Mouse (Mus musculus): ENCODE measurements around the gene A730071L15Rik.

The A730071L15Rik gene

DNA sequence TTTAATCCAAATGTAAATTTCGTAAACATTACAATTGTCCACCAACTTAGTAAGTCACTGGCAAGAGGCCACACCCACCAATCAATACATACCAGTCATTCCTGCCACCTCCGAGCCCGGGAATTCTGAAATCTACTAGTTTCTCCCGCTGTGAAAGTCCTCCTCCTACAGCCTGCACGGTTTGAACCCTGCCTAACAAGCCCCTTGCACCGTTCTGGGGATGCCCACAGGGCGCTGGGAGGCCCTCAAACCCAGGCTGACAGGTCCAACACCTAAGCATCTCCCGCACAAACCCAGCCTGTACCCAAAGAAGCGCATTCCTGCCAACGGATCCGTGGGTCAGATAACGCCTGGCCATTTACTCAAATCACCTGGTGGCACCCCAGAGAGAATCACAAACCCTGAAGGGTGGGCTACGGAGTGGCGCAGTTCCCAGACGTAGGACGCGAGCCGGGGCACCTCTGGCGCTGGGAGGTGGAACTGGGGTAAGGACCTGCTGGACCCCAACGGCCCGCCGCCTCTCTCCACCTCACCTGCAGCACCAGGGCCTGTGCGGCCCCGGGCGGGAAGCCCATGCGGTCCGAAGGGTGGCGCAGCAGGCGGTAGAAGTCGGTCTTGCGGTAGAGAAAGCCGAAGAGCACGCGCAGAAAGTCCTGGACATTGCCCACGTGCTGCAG lies at the start of gene A730071L15Rik:
A730071L15Rik (plus strand) TSS at position 620 of the 677 bp plus-strand sequence.
- TF ChIP-seq GATA4 (IDR thresholded peaks at IDR 0.05; ENCODE audit: insufficient replicate concordance, low read length): no peak

DNA sequence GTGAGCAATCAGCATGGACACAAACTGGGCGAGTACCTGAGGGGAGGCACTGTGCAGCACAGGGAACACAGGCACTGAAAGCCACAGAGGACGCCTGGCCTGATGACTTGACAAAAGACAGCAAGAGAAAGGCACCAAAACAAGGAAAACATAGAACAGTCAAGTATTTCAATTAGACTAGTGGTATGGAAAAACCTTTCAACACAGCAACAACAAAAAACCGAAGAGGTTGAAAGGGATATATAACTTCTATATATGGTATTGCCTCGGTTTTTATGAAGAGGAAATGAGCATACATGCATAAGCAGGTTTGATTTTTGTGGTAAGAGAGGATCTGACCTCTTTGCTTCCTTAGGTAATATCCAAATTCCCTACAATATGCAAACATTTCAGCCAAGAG lies 47.0 kb upstream of the A730071L15Rik start:
- TF ChIP-seq GATA4 (IDR thresholded peaks at IDR 0.05; ENCODE audit: insufficient replicate concordance, low read length): no peak

DNA sequence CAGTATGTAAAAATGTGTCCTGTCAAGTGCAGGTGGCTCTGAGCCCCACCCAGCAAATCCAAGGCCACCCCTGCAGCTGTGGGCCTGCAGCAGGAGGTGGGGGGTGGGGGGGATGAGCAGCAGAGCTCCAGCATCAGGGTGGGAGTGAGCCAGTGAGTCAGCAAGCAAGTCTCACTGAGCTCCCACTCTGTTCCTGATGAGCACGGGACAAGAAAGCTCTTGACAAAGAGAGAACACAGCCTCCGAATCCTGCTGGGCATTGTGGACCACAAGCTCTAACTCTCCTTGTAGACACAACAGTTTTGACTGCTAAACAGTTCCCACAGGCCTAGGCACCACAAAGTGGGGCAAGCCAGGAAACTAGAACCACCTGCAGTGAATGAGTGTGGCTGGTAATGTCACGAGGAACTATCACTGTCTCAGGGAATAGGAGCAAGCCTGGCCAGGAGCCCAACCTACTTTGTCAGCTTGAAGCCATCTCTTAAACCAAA lies 45.6 kb upstream of the A730071L15Rik start:
- no peak for TF ChIP-seq GATA4 (IDR thresholded peaks at IDR 0.05; ENCODE audit: insufficient replicate concordance, low read length)

DNA sequence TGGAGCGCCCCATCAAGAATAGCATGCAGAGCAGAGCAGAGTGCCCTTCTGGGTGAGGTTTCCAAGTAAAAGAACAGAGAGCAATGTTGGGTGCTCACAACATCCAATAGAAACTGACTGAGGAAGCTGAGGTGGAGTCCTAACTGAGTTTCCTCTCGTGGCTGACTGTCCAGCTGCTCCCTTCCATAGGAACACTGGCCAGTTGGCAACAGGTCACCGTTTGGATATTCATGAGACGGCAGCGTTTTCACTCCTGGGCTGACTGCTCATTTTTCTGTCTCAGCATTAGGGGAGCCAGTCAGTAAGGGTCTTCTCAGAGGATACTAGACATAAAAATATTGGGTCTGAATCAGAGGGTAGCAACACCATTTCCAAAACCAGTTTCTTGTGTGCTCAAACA lies 43.2 kb upstream of the A730071L15Rik start:
- no peak for TF ChIP-seq GATA4 (IDR thresholded peaks at IDR 0.05; ENCODE audit: insufficient replicate concordance, low read length)

DNA sequence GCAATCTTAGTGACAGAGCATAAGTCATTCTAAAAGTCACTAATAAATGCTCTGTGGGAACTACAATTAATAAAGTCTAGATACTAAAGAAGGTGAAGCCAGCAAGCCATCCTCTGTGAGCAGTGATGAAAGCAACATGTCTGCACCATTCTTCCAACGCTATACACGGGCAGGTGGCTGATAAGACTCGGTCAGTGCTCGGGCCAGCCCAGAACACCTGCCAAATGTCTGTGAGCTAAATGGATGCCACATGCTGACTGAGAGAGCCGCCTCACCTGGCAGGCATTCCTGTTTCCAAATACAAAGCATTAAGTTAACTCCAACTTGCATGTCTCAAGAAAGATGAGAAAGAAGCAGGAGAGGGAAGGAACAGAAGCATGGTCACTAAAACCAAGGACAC lies 42.7 kb upstream of the A730071L15Rik start:
- TF ChIP-seq GATA4 (IDR thresholded peaks at IDR 0.05; ENCODE audit: insufficient replicate concordance, low read length): no peak

DNA sequence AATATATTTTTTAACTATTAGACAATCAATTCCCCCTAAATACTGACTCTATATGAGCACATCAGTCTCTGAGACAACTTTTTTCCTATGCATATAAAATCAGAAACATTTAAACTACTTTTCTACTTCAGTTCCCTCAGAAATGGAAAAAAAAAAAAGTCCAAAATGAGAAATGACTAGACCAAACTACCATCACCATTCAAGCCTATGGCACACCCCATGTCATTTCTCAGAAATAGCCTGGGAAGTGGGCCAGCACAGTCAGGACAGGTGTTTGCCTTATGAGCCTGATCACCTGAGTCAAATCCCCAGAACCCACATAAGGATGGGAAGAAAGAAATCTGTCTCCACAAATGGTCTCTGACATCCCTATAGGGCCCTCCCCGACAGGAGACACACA lies 41.3 kb upstream of the A730071L15Rik start:
- TF ChIP-seq GATA4 (IDR thresholded peaks at IDR 0.05; ENCODE audit: insufficient replicate concordance, low read length): no peak

DNA sequence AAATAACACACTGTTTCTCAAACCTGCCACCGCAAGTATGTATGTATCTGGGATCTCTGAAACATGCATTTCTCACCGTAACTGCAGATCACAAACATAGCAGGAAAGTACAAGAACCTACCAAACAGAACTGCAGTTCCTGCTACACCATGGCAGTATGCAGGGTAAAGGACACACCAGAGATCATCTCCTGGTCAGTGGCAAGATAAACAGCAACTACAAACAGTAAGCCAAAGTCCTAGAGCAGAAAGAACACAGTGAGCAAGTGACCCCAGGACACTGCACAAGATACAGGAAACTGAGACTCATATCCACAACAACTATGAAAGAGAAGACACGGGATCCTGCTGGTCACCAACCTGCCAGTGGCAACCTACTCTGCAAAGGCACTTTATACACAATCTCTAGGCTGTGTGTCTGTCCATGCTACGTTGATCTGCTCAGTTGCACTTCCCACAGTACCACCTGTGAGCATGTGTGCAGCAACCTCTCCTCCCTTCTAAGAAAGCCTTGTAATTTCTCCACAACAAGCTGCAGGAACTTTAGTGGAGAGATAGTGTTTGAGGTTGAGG lies 40.0 kb upstream of the A730071L15Rik start:
- no peak for TF ChIP-seq GATA4 (IDR thresholded peaks at IDR 0.05; ENCODE audit: insufficient replicate concordance, low read length)

DNA sequence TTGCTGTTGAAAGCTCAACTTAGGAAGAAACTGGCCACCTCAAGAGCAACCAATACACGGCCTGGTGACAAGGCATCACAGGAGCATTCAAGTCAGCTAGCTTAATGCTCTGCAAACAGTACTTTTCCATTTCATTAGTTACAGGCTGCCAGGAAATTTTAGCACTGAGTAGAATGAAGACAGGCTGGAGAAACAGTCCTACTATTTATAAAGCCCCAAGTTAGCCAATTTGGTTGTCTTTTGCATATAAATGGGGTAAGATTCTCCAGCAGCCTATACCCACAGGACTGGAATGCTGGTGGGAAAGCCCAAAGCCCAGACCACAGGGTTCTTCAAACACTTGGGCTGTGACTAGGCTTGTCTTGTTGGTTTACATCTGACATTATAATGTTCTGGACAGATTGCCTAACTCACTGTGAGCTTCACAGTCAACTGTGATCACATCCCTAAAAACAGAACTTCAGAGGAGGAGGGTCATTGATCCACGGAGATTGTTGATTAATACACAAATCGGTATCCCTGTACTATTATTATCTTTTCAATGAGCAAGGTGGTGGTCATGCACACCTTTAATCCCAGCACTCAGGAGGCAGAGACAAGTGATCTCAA lies 39.1 kb upstream of the A730071L15Rik start:
- no peak for TF ChIP-seq GATA4 (IDR thresholded peaks at IDR 0.05; ENCODE audit: insufficient replicate concordance, low read length)

DNA sequence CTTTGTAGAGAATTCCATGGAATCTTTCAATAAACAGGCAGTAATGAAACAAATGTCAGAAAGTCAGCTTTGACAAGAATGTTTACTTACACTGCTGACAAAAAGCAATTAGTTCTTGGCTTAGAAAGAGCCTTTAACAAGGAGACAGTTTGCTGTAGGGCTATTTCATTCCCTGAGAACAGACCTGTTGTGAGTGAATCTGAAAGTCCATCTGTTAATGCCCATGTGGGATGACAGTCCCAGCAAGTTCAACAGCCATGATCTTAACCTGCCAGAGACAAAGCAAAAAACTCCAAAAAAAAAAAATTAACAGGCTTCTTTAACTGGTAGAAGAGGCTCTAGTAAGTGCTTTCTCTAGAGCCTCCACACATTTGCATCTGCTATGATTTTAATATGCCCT lies 38.3 kb upstream of the A730071L15Rik start:
- TF ChIP-seq GATA4 (IDR thresholded peaks at IDR 0.05; ENCODE audit: insufficient replicate concordance, low read length): no peak

DNA sequence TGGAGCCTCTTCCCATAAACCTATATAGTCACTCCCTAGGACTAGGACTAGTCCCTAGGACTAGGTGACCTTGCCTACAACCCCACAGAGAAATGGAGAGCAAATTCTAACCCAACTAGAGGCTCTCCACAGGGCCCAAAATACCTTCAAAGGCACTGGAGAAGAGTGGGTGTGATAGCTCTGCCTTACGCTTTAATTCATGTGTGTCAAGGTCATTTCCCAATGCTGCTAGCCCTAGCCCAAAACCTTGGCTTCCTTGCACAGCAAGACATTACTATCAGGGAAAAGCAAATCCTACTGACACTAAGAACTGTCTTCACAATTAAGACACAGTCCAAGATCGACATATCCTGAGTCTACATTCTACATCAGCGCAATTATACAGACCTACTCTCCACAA lies 36.8 kb upstream of the A730071L15Rik start:
- no peak for TF ChIP-seq GATA4 (IDR thresholded peaks at IDR 0.05; ENCODE audit: insufficient replicate concordance, low read length)

DNA sequence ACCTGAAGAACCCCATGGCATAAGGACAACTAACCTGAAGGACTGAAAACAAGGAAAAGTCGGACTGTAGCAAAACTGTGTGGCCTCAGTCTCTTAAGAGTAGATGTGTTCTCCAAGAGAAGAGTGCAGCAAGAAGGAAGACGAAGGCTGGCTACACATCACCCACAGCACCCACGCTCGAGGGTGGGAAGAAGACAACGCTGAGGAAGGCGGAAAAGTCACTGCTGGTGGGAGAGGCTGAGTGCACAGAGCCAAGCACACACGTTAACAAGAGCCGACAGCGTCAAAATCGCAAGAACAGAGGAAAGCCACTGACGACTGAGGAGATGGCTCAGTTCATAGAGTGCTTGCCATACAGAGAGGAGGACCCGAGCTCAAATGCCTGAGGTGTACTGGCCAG lies 36.1 kb upstream of the A730071L15Rik start:
- TF ChIP-seq GATA4 (IDR thresholded peaks at IDR 0.05; ENCODE audit: insufficient replicate concordance, low read length): no peak

DNA sequence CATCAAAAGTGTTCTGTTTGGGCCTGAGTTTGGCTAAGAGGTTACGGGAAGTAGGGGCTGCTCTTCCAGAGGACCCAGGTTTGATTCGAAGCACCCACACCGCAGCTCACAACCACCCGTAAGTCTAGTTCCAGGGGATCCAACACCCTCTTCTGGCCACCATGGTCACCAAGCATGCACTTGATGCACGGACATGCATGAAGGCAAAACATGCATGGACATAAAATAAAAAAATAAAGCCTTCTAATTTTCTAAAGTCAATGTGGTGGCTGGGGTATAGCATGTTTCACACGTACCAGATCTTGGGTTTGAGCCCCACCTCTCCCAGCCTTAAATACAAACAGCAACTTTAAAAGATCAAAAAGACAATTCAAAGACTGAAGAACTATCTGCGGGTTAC lies 35.0 kb upstream of the A730071L15Rik start:
- TF ChIP-seq GATA4 (IDR thresholded peaks at IDR 0.05; ENCODE audit: insufficient replicate concordance, low read length): no peak

DNA sequence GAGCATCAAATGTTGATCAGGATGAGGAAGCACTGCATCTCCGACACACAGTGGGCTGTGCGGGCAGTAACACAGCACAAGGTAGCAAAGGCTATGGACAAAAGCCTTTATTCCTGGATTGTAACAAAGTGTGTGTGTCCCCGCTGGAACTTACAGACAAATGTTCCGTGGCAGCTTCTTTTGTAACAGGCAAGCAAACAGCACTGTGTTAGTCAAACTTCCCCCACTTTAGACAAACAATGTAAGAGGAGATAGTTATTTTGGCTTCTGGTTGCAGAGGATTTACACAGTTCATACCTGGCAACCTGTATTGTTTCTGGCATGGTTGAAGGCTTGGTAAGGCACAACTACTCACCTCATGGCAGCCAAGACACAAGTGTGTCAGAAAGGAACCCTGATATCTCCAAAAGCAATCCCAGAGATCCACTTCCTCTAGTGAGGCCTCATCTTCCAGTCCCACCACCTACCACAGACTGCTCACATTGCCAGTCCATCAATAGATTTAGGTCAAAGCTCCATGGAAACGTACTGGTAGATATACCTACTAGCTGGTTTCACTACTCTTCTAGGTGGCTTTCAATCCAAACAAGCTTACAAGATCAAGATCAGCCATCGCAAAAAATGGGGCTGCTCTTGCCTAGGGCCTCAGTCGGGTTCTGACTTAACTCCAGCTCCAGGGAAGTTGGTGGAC lies 34.3 kb upstream of the A730071L15Rik start:
- no peak for TF ChIP-seq GATA4 (IDR thresholded peaks at IDR 0.05; ENCODE audit: insufficient replicate concordance, low read length)

DNA sequence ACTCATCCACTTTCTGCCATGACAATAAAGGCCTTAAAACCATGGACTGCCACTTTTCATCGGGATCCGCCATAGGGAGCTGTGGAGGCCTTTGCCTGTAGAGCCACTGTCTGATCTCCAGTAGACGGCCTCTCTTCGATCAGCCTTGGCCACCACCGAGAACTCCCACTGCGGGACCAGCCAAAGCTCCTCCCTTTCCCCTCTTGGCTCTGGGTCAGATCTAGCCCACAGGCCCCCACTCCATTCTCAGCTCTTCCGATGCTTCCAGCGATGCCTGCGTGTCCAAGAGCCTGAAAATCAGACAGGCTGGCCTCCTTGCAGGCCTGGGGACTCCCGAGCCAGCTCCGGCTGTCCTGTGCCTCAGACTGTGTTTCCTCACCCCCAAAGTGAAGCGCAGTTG lies 33.5 kb upstream of the A730071L15Rik start:
- TF ChIP-seq GATA4 (IDR thresholded peaks at IDR 0.05; ENCODE audit: insufficient replicate concordance, low read length): no peak

DNA sequence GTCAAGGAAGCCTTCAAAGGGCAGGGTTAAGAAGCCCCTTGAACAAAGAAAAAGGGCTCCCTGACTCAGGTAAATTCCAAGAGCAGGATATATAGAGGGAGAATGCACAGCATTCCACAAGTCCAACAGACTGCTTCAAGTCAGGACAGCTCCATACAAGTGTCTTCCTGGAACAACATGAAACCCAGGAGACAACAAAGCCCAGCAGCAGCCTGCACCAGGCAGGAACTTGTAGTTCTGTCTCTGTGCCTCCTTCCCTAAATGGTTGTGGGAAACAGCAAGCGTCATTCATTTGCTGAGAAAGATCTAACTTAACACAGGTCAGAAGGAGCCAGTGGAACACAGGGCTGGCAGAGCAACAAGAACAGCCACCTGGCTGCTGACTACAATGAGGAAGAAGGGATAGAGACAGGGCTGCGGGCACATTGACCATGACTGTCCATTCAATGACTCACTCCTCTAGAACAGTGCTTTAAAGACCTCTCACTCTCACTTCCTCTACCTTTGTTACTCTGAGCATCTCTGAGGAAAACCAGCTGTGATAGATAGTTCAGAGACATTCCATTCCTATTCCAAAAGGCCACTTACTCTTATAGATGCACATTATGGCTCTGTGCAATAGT lies 30.7 kb upstream of the A730071L15Rik start:
- no peak for TF ChIP-seq GATA4 (IDR thresholded peaks at IDR 0.05; ENCODE audit: insufficient replicate concordance, low read length)
